Mouse (Mus musculus) limb, embryonic 11.5 days (tissue): ENCODE measurements around the gene Vamp1. TPM values are rescaled to one million over a fixed set of nuclear protein-coding genes. Genes with fewer than 3 reads are reported as not detected.

ENCODE experiments used
- ATAC-seq: fragments of 200-750 bp; cut with Nextera tagmentation; 2 replicates; pipeline ENCODE4 v1.8.0; 2017; ENCODE audit warnings: low read depth; ENCODE audit not compliant: insufficient number of reproducible peaks, low FRiP score, low TSS enrichment
- DNase-seq: peaks from one replicate; pipeline ENCODE4 v3.0.0-alpha.2; 2015; ENCODE audit warnings: low spot score
- H3K27ac ChIP-seq: fragments of 300-500 bp; sonication (generic); replicated peaks from 2 replicates; pipeline ENCODE4 v1.5.1; 2014; ENCODE audit warnings: low read depth, mild to moderate bottlenecking, low read length
- H3K27me3 ChIP-seq: fragments of 300-500 bp; sonication (generic); 2 replicates; pipeline ENCODE4 v1.6.1; 2014; ENCODE audit warnings: mild to moderate bottlenecking, low read length, mixed read lengths; ENCODE audit not compliant: control insufficient read depth, insufficient read depth
- H3K36me3 ChIP-seq: fragments of 300-500 bp; sonication (generic); 2 replicates; pipeline ENCODE4 v1.6.1; 2014; ENCODE audit warnings: mild to moderate bottlenecking, low read length, moderate library complexity, mixed read lengths; ENCODE audit not compliant: control insufficient read depth, insufficient read depth
- H3K4me1 ChIP-seq: fragments of 300-500 bp; sonication (generic); 2 replicates; pipeline ENCODE4 v1.6.1; 2014; ENCODE audit warnings: low read length, mixed read lengths; ENCODE audit not compliant: control insufficient read depth, insufficient read depth
- H3K4me2 ChIP-seq: fragments of 300-500 bp; sonication (generic); 2 replicates; pipeline ENCODE4 v1.6.1; 2014; ENCODE audit warnings: low read depth, mild to moderate bottlenecking, moderate library complexity; ENCODE audit not compliant: severe bottlenecking
- H3K4me3 ChIP-seq: fragments of 300-500 bp; sonication (generic); 2 replicates; pipeline ENCODE4 v1.5.1; 2014; ENCODE audit warnings: low read depth, low read length
- H3K9ac ChIP-seq: fragments of 300-500 bp; sonication (generic); 2 replicates; pipeline ENCODE4 v1.6.1; 2014; ENCODE audit warnings: mild to moderate bottlenecking, low read length
- H3K9me3 ChIP-seq: fragments of 300-500 bp; sonication (generic); 2 replicates; pipeline ENCODE4 v1.6.1; 2016; ENCODE audit warnings: low read length; ENCODE audit not compliant: control insufficient read depth
- WGBS: fragments of 180-500 bp; shearing (Covaris S2); extraction: QIAGEN DNeasy Blood & Tissue Kit; methylation state at CpG from one replicate; pipeline ENCODE4 v1.1.7; 2014; 5-methylcytosine and 5-hydroxymethylcytosine counted together
- polyA plus RNA-seq: library from polyadenylated mRNA; unstranded; fragments of >200 nt; fragmentation: Nextera tagmentation; extraction: Ambion mirVana; gene quantifications from 2 replicates; pipeline ENCODE4 v1.2.1, GENCODE M21; 2014

Gene Vamp1
- polyA plus RNA-seq, 1 experiment from 2014 or later = 2.3 TPM

GRCm38 (mm10) chr6:125195541-125196075 is 19.7 kb upstream of the Vamp1 start:
- Histone ChIP-seq H3K4me2 (no peak overlapping the region), H3K9ac (no peak overlapping the region), H3K27me3 (no peaks in the 10 kb centered on the region), H3K4me3 (no peak overlapping the region), H3K27ac (no peak overlapping the region), H3K36me3 (peaks cover 10% of the 10 kb centered on the region), H3K9me3 (no peaks in the 10 kb centered on the region), H3K4me1 (peaks cover 3% of the 10 kb centered on the region; the same call in 1 of the 2 replicates)
- ATAC-seq = no peak
- WGBS = 48% methylated on average over 1 of the region's 1 CpGs
- no peak for DNase-seq

- no peak overlapping the region for H3K9ac ChIP-seq
- H3K4me1 ChIP-seq = peaks cover 3% of the 10 kb centered on the region; the same call in 1 of the 2 replicates
- DNase-seq (no peak), ATAC-seq (no peak)
- peaks cover 10% of the 10 kb centered on the region for H3K36me3 ChIP-seq
- H3K27ac ChIP-seq = no peak overlapping the region
- H3K27me3 ChIP-seq = no peaks in the 10 kb centered on the region
- WGBS = 71% methylated on average over 3 of the region's 3 CpGs
- H3K4me2 ChIP-seq = no peak overlapping the region
- no peak overlapping the region for H3K4me3 ChIP-seq
- no peaks in the 10 kb centered on the region for H3K9me3 ChIP-seq
These were observed 19.1 kb upstream of the Vamp1 start for GRCm38 (mm10) chr6:125196301-125196700.

DNA sequence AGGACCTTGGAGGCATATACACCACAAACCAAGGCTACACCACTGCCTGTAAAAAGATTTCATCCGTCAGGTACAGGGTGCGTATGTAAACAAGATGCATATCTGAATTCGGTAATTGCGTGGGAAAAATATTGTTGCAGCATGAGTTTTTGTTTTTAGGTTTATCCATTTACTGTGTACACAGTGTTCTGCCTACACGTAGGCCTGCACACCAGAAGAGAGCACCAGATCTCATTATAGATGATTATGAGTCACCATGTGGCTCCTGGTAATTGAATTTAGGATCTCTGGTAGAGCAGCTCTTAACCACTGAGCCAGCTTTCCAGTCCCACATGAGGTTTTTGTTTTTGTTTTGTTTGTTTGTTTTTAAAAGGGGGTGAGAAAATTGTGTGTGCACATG is 18.2 kb upstream of the Vamp1 start:
- DNase-seq (no peak), ATAC-seq (no peak)
- Histone ChIP-seq H3K4me1 (peaks cover 3% of the 10 kb centered on the region; the same call in 1 of the 2 replicates), H3K36me3 (peaks cover 10% of the 10 kb centered on the region), H3K27me3 (no peaks in the 10 kb centered on the region), H3K9me3 (no peaks in the 10 kb centered on the region), H3K27ac (no peak overlapping the region), H3K4me3 (no peak overlapping the region), H3K9ac (no peak overlapping the region), H3K4me2 (no peak overlapping the region)
- WGBS = 90% methylated on average over 5 of the region's 5 CpGs

DNA sequence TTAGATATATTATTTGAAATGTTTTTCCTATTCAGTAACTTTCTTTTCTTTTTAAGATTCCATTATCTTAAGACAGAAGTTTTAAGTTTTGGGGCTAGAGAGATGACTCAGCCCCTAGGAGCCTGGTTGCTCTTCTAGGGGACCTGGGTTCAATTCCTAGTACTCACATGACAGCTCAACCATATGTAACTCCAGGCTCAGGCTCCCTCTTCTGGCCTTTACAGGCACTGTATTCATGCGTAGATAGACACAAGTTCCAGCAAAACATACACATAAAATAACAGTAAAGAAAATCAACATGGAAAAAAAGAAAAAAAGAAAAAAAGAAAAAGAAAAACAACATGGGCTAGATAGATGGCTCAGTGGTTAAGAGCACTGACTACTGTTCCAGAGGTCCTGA is 4.9 kb upstream of the Vamp1 start:
- Histone ChIP-seq H3K36me3 (no peaks in the 10 kb centered on the region), H3K27ac (no peak overlapping the region), H3K9ac (no peak overlapping the region), H3K4me2 (no peak overlapping the region), H3K9me3 (no peaks in the 10 kb centered on the region), H3K4me1 (no peaks in the 10 kb centered on the region), H3K4me3 (no peak overlapping the region), H3K27me3 (0 out of 2 replicates have a peak, but pooled peaks cover 3% of the 10 kb centered on the region)
- 87% methylated on average over 1 of the region's 1 CpGs for WGBS
- ATAC-seq = no peak
- DNase-seq = no peak

- H3K27me3 ChIP-seq = 0 out of 2 replicates have a peak, but pooled peaks cover 3% of the 10 kb centered on the region
- no peak overlapping the region for H3K9ac ChIP-seq
- no peaks in the 10 kb centered on the region for H3K9me3 ChIP-seq
- ATAC-seq (no peak), DNase-seq (no peak)
- H3K27ac ChIP-seq = no peak overlapping the region
- 48% methylated on average over 2 of the region's 2 CpGs for WGBS
- no peaks in the 10 kb centered on the region for H3K36me3 ChIP-seq
- no peak overlapping the region for H3K4me3 ChIP-seq
- H3K4me1 ChIP-seq = no peaks in the 10 kb centered on the region
- no peak overlapping the region for H3K4me2 ChIP-seq
These were observed 2.7 kb upstream of the Vamp1 start for GRCm38 (mm10) chr6:125212621-125213020.

GRCm38 (mm10) chr6:125213129-125213528 is 2.2 kb upstream of the Vamp1 start:
- no peaks in the 10 kb centered on the region for H3K36me3 ChIP-seq
- DNase-seq = no peak
- no peak overlapping the region for H3K4me3 ChIP-seq
- no peaks in the 10 kb centered on the region for H3K9me3 ChIP-seq
- no peak for ATAC-seq
- H3K27ac ChIP-seq = no peak overlapping the region
- no peaks in the 10 kb centered on the region for H3K4me1 ChIP-seq
- H3K9ac ChIP-seq = no peak overlapping the region
- no peak overlapping the region for H3K4me2 ChIP-seq
- WGBS = 70% methylated on average over 6 of the region's 6 CpGs
- H3K27me3 ChIP-seq = 0 out of 2 replicates have a peak, but pooled peaks cover 3% of the 10 kb centered on the region

- no peak for DNase-seq
- WGBS = 77% methylated on average over 6 of the region's 6 CpGs
These were observed 1.6 kb upstream of the Vamp1 start for GRCm38 (mm10) chr6:125213715-125214114.

DNA sequence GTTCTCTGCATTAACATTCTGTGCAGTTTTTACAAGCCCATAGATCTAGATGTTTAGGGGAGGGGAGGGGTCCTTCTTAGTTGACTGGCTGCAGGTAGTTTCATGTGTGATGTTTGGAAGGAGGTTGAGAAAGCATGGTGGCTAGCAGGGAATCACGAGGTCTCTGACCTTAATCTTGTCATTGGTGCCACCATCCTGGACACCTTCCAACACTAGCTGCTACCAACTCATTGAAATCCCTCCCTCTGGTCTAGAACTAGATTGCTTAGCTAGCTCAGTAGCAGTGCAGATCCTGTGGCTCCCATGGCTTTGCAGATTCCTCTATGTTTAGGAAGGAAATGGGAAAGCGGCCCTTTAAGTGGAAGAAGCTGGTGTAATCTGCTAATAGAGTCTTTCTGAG is 1.5 kb downstream of the Vamp1 start:
- no peak overlapping the region for H3K27ac ChIP-seq
- no peak overlapping the region for H3K4me2 ChIP-seq
- 0 out of 2 replicates have a peak, but pooled peaks cover 3% of the 10 kb centered on the region for H3K27me3 ChIP-seq
- no peak overlapping the region for H3K9ac ChIP-seq
- DNase-seq (no peak), ATAC-seq (no peak)
- H3K4me1 ChIP-seq = no peaks in the 10 kb centered on the region
- H3K9me3 ChIP-seq = no peaks in the 10 kb centered on the region
- no peaks in the 10 kb centered on the region for H3K36me3 ChIP-seq
- no peak overlapping the region for H3K4me3 ChIP-seq
- WGBS = 89% methylated on average over 2 of the region's 2 CpGs

More at GRCm38 (mm10) chr6:125213715-125214114, 1.6 kb upstream of the Vamp1 start:
- no peak overlapping the region for H3K27ac ChIP-seq
- H3K27me3 ChIP-seq = 0 out of 2 replicates have a peak, but pooled peaks cover 3% of the 10 kb centered on the region
- no peak for ATAC-seq
- no peak overlapping the region for H3K4me3 ChIP-seq
- H3K36me3 ChIP-seq = no peaks in the 10 kb centered on the region
- H3K9me3 ChIP-seq = no peaks in the 10 kb centered on the region
- H3K4me1 ChIP-seq = no peaks in the 10 kb centered on the region
- H3K9ac ChIP-seq = no peak overlapping the region
- no peak overlapping the region for H3K4me2 ChIP-seq

DNA sequence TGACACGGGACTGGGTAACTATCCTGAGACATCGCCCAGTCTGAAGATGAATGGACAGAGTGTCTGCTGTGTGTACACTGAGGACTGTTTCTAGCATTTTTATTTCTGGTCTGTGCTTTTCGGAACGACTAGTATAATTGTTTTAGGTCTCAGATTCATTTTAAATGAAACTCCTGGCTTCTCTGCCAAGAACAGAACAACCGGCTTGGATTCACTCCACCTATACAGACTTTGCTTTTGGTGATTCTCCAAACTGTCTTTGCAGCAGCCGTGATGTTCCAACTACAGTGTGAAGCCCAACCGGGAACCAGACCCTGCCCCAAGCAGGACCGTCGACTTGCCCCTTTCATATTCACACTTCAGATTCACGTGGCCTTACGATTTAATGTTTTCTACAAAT is 2.5 kb downstream of the Vamp1 start:
- Histone ChIP-seq H3K27me3 (0 out of 2 replicates have a peak, but pooled peaks cover 3% of the 10 kb centered on the region), H3K9ac (no peak overlapping the region), H3K4me2 (no peak overlapping the region), H3K4me3 (no peak overlapping the region), H3K4me1 (no peaks in the 10 kb centered on the region), H3K9me3 (no peaks in the 10 kb centered on the region), H3K27ac (no peak overlapping the region), H3K36me3 (no peaks in the 10 kb centered on the region)
- WGBS = 91% methylated on average over 11 of the region's 11 CpGs
- DNase-seq (no peak), ATAC-seq (no peak)
